Mouse (Mus musculus): ENCODE measurements around the gene Bfsp2. TPM values are rescaled to one million over a fixed set of nuclear protein-coding genes. Genes with fewer than 3 reads are reported as not detected.

Bfsp2 gene
- polyA plus RNA-seq, 1 experiment from 2014 or later: 2.3 TPM

DNA sequence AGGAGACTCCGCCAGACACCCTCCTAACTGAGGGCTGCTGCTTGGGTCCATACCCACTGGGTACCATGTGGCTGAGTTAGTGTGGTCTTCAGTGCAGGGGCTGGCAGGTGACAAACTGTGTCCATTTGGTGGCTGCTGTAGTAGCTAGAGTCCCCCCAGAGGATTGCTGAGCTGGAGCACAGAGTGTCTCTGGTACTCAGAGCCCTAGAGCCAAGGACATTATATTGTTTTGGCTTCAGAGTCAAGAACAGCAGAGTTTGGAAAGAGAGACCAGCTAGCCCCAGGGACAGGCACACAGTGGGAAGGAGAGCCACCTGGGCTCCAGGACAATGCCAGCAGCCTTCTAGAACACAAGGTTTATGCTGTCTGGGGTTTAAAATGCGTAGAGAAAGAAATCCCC lies 22.4 kb upstream of the Bfsp2 start:
- no peak overlapping the region for H3K9ac ChIP-seq (replicated peaks)
- no peak overlapping the region for H3K4me3 ChIP-seq
- H3K27me3 ChIP-seq: no peaks in the 10 kb centered on the region
- H3K9me3 ChIP-seq: no peaks in the 10 kb centered on the region
- ATAC-seq (replicated peaks): no peak
- H3K4me1 ChIP-seq: peaks cover 71% of the 10 kb centered on the region
- peak overlapping the region; percentile 93 for H3K27ac ChIP-seq (replicated peaks)
- no peak overlapping the region for H3K4me2 ChIP-seq (replicated peaks)
- WGBS: 80% methylated on average over 2 of the region's 2 CpGs
- peaks cover 3% of the 10 kb centered on the region for H3K36me3 ChIP-seq

DNA sequence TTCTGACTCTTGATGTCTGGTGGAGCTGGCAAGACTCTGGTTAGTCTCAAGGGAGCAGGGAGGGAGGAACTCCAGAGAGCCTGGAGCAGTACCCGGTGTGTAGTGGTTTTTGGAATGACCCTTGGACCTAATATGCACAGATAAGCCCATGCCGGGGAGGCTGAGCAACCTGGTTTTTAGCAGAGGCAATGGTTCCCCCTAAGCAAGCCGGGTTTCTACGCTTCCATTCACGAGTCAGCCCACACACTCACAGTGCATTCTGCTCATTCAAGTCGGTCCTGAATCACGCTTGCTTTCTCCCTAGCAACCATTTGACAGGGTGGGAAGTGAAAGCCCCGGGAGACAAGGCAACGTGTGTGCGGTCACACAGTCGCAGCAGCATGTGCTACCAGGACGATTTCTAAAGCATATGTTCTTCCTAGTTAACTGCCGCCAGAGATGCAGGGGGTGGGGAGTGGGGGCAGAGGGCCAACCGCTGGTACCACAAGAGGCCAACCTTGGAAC lies 21.7 kb upstream of the Bfsp2 start:
- Histone ChIP-seq H3K9me3 (no peaks in the 10 kb centered on the region), H3K4me2 (replicated peaks) (peak overlapping the region; percentile 9; the same call in 1 of the 2 replicates), H3K4me1 (peaks cover 66% of the 10 kb centered on the region), H3K27me3 (no peaks in the 10 kb centered on the region), H3K4me3 (no peak overlapping the region), H3K9ac (replicated peaks) (peak overlapping the region; percentile 27), H3K27ac (replicated peaks) (peak overlapping the region; percentile 93), H3K36me3 (peaks cover 3% of the 10 kb centered on the region)
- peak; percentile 51 for ATAC-seq (replicated peaks)
- WGBS: 5% methylated on average over 14 of the region's 14 CpGs

DNA sequence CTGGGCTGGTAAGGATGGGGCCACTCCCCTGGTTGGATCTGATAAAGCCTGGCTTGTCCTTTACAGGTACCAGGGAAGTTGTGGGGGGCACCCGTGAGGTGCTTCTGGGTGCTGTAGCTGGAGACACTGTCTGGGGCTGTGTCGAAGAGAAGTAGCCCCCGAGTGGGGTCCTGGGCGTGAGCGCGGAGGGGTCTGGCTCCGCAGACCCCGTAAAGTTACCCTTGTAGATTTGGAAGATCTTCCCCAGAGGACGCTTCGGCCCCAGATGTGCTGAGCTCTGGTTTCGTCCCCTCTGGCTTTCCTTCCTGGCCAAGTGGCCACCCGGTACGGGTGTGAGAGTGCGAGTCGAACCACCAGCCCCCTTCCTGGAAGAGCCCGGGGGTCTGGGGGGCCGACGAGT lies 19.1 kb upstream of the Bfsp2 start:
- Histone ChIP-seq H3K9ac (replicated peaks) (no peak overlapping the region), H3K36me3 (peaks cover 3% of the 10 kb centered on the region), H3K27me3 (no peaks in the 10 kb centered on the region), H3K9me3 (no peaks in the 10 kb centered on the region), H3K27ac (replicated peaks) (peak overlapping the region; percentile 6; the same call in 1 of the 2 replicates), H3K4me3 (no peak overlapping the region), H3K4me1 (peaks cover 50% of the 10 kb centered on the region), H3K4me2 (replicated peaks) (no peak overlapping the region)
- ATAC-seq (replicated peaks): no peak
- 94% methylated on average over 18 of the region's 18 CpGs for WGBS

DNA sequence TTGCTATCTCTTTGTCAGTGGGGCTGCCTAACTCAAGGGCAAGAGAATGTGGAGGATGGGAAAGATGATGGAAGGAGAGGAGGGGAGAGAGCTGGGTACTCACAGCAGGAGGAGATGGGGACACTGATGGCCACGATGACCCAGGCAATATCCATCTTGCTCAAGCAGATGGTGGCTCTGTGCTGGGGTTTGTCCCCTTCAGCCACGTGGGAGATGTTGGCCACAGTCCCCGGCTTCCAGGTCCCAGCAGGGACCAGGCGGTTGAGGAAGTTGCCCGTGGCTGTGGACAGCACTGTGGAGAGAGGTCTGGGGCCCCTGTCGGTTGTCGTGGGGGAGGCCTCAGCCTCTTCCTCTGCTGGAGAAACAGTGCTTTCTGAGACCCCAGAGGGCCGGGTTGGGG lies 18.5 kb upstream of the Bfsp2 start:
- 79% methylated on average over 8 of the region's 8 CpGs for WGBS
- no peak for ATAC-seq (replicated peaks)
- peaks cover 3% of the 10 kb centered on the region for H3K36me3 ChIP-seq
- H3K27me3 ChIP-seq: no peaks in the 10 kb centered on the region
- H3K27ac ChIP-seq (replicated peaks): no peak overlapping the region
- H3K4me1 ChIP-seq: peaks cover 46% of the 10 kb centered on the region
- no peak overlapping the region for H3K9ac ChIP-seq (replicated peaks)
- no peak overlapping the region for H3K4me3 ChIP-seq
- H3K4me2 ChIP-seq (replicated peaks): no peak overlapping the region
- no peaks in the 10 kb centered on the region for H3K9me3 ChIP-seq

DNA sequence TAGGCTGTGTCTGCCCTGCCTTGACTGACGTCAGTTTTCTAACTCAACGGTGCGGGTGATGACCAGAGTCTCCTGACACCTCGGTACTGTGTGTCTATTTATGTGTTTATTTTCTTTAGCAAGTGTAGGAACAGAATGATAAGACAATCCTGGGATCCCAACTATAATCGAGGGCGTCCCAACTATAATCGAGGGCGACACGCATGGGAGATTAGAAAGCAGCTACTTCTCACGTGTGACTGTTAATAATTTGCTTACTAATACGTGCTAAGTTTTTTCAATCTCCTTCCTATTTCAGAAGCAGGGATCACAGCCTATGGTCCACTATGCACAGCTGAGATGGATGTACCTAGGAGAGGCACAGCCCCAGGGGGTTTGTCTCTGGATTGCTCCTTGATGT lies 15.2 kb upstream of the Bfsp2 start:
- Histone ChIP-seq H3K4me1 (peaks cover 19% of the 10 kb centered on the region), H3K9ac (replicated peaks) (no peak overlapping the region), H3K27ac (replicated peaks) (no peak overlapping the region), H3K36me3 (peaks cover 3% of the 10 kb centered on the region), H3K27me3 (no peaks in the 10 kb centered on the region), H3K4me3 (no peak overlapping the region), H3K4me2 (replicated peaks) (no peak overlapping the region), H3K9me3 (no peaks in the 10 kb centered on the region)
- no peak for ATAC-seq (replicated peaks)
- 91% methylated on average over 11 of the region's 11 CpGs for WGBS

DNA sequence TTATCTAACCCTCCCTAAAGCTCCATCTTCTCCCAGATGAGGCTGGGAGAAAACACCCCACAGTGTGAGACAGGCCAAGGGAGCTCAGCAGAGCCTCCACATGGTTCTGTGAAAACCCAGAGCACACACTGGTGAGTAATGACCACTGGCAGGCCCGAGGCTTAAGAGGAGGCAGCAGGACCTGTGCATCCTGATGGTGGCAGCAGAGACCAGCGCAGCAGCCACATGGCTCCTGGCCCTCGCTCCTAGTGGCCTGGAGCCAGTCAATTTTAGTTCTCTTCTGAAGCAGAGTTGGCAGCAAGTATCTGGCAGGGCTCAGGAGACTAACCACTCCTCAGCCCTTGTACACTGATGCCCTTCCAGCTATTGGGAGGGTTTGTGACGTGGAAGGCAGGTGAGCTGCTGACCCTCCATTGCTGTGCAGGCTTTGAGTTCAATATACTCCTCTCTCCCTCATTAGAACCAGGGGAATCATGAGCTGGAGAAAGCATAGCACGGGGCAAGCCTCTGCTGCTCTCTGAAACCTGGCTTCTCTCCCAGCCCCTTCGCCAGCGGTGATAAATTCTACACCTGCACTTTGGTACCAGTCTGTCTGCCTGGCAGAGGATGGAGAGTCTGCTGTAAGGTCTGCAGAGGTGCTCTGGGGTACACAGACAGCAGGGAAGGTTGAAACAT lies 14.3 kb upstream of the Bfsp2 start:
- Histone ChIP-seq H3K27ac (replicated peaks) (peak overlapping the region; percentile 60), H3K4me2 (replicated peaks) (no peak overlapping the region), H3K9ac (replicated peaks) (no peak overlapping the region), H3K4me3 (no peak overlapping the region), H3K36me3 (peaks cover under 1% of the 10 kb centered on the region; the same call in 1 of the 2 replicates), H3K27me3 (no peaks in the 10 kb centered on the region), H3K4me1 (peaks cover 13% of the 10 kb centered on the region), H3K9me3 (no peaks in the 10 kb centered on the region)
- WGBS: 17% methylated on average over 7 of the region's 7 CpGs
- peak; percentile 88 for ATAC-seq (replicated peaks)

DNA sequence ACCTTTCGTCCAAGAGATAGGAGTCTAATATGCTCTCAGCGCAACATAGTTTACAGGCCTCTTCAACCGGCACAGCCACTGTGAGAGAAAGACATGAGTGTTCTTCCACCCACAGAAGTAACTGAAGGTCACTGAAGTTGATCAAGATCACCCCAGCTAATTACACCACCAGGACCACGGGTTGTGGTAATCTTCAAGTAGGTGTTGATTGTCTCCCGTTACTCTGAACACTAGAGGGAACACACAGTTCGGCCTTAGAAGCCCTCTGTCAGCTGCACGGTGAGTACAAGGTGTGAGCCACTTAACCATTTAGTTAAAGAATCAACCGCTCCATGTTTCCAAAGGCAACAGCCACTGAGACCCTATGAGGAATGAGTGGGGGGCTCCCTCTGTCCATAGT lies 11.8 kb upstream of the Bfsp2 start:
- WGBS: 81% methylated on average over 8 of the region's 8 CpGs
- Histone ChIP-seq H3K9ac (replicated peaks) (no peak overlapping the region), H3K36me3 (no peaks in the 10 kb centered on the region; the same call in 1 of the 2 replicates), H3K27me3 (no peaks in the 10 kb centered on the region), H3K4me1 (peaks cover 13% of the 10 kb centered on the region), H3K4me3 (no peak overlapping the region), H3K27ac (replicated peaks) (no peak overlapping the region), H3K4me2 (replicated peaks) (no peak overlapping the region), H3K9me3 (no peaks in the 10 kb centered on the region)
- no peak for ATAC-seq (replicated peaks)

DNA sequence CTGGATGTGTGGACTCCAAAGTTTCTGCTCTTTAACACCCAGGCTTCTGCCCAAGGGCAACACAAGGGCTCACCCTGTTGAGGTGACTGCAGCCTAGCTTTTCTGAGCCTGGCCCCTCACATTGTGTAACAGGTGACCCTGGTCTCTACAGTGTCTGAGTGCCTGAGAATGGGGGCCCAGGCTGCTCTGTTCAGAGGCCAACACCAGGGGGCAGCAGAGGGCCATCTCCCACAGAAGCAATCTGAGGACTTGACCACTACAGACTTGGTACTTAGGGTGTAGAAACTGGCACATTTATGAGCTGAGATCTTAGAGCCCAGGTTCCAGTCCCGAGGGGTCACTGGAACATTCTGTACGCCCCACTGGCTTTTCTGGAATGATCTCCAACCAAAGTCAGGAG lies 10.2 kb upstream of the Bfsp2 start:
- peaks cover 20% of the 10 kb centered on the region for H3K4me1 ChIP-seq
- ATAC-seq (replicated peaks): peak; percentile 53
- no peak overlapping the region for H3K9ac ChIP-seq (replicated peaks)
- no peaks in the 10 kb centered on the region for H3K9me3 ChIP-seq
- H3K27me3 ChIP-seq: no peaks in the 10 kb centered on the region
- H3K4me3 ChIP-seq: no peak overlapping the region
- 30% methylated on average over 2 of the region's 2 CpGs for WGBS
- no peaks in the 10 kb centered on the region; the same call in 1 of the 2 replicates for H3K36me3 ChIP-seq
- H3K27ac ChIP-seq (replicated peaks): no peak overlapping the region
- H3K4me2 ChIP-seq (replicated peaks): no peak overlapping the region

DNA sequence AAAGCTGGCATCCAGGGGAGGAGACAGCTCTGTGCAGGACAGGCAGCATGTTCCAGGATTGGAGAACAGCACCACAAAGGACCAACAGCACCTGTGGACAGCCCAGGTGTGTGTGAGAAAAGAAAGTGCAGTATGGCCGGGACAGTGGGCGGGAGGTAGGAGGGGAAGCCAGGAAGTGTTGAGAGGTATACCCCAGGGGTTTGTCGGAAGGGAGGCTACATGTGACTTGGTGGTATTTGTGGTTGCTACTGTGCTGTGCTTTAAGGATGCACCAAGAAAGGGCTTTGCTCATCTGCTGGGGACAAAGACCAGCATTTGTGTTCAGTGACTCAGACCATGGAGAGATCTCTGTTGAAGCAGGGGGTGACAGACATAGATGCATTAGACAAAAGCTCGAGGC lies 9.7 kb upstream of the Bfsp2 start:
- WGBS: 94% methylated on average over 4 of the region's 4 CpGs
- Histone ChIP-seq H3K4me3 (no peak overlapping the region), H3K4me1 (peaks cover 15% of the 10 kb centered on the region), H3K4me2 (replicated peaks) (no peak overlapping the region), H3K9ac (replicated peaks) (no peak overlapping the region), H3K27ac (replicated peaks) (no peak overlapping the region), H3K36me3 (no peaks in the 10 kb centered on the region; the same call in 1 of the 2 replicates), H3K27me3 (no peaks in the 10 kb centered on the region), H3K9me3 (no peaks in the 10 kb centered on the region)
- ATAC-seq (replicated peaks): no peak

DNA sequence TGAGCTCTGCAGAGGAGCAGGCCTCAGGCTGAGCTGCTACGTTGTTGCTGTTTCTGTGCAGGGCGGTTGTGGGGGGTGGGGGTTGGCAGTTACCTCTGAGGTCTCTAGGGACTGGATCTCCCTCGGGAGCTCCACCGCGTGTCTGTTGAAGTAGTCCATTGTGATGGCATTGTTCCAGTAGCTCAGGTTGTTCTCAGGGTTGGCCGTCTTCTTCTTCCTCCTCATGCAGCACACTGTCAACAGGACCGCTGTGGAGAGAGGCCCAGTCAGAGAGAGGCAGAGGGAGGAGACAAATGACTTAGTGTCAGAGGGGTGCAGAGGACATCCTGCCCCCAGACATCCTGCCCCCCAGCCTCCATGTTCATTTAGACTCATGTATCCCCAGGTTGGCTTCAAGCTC lies 8.9 kb upstream of the Bfsp2 start:
- H3K4me3 ChIP-seq: no peak overlapping the region
- 0 out of 2 replicates have a peak, but pooled peaks cover 7% of the 10 kb centered on the region for H3K4me1 ChIP-seq
- H3K9me3 ChIP-seq: no peaks in the 10 kb centered on the region
- no peak overlapping the region for H3K4me2 ChIP-seq (replicated peaks)
- no peaks in the 10 kb centered on the region; the same call in 1 of the 2 replicates for H3K36me3 ChIP-seq
- no peaks in the 10 kb centered on the region for H3K27me3 ChIP-seq
- no peak overlapping the region for H3K27ac ChIP-seq (replicated peaks)
- no peak overlapping the region for H3K9ac ChIP-seq (replicated peaks)
- 56% methylated on average over 7 of the region's 7 CpGs for WGBS
- no peak for ATAC-seq (replicated peaks)

DNA sequence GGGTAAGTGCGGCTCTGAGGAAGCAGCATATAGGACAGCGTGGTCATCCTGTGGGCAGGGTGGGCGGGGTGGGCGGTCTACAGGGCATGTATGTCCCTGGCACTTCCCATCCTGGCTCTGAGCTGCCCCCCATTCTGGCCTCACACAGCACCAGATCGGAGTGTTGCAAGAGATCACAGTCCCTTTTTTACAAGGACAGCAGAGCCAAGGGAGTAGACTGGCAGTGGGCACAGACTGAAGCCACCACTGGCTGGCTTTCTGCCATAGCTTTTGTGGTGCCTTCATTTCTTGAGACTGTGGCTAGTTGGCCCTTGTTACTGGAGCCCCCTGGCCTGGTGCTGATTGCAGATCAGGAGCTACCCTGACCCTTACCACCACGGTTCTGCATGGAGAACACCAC lies 6.0 kb upstream of the Bfsp2 start:
- H3K36me3 ChIP-seq: peaks cover 2% of the 10 kb centered on the region; the same call in 1 of the 2 replicates
- no peak for ATAC-seq (replicated peaks)
- 79% methylated on average over 6 of the region's 6 CpGs for WGBS
- no peak overlapping the region for H3K4me3 ChIP-seq
- H3K9ac ChIP-seq (replicated peaks): no peak overlapping the region
- no peak overlapping the region for H3K27ac ChIP-seq (replicated peaks)
- no peaks in the 10 kb centered on the region for H3K9me3 ChIP-seq
- H3K4me2 ChIP-seq (replicated peaks): no peak overlapping the region
- no peaks in the 10 kb centered on the region for H3K27me3 ChIP-seq
- 0 out of 2 replicates have a peak, but pooled peaks cover 7% of the 10 kb centered on the region for H3K4me1 ChIP-seq

DNA sequence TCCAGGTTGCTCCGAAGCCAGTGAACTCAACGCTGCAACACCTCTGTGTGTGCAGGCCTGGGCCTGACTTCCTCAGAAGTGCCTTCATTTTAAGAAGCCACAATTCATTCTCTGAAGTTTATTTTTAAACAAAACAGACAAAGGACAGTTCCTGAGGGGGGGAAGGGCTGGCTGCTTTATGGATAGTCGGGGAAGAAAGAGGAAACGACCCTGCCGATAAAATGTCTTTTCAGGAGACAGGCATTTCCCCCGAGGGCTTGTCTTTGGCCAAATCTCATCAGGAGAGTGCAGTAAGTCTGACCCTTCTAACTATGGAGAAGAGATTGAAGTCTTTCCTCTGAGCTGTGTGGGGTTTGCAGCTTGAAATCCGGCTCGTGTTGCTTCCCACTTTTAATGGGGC lies 5.4 kb upstream of the Bfsp2 start:
- no peak for ATAC-seq (replicated peaks)
- 42% methylated on average over 8 of the region's 8 CpGs for WGBS
- Histone ChIP-seq H3K36me3 (peaks cover 2% of the 10 kb centered on the region; the same call in 1 of the 2 replicates), H3K27ac (replicated peaks) (no peak overlapping the region), H3K9me3 (no peaks in the 10 kb centered on the region), H3K4me3 (no peak overlapping the region), H3K4me2 (replicated peaks) (no peak overlapping the region), H3K9ac (replicated peaks) (no peak overlapping the region), H3K4me1 (peaks cover 12% of the 10 kb centered on the region), H3K27me3 (no peaks in the 10 kb centered on the region)
